Mouse (Mus musculus): ENCODE measurements around the gene Gyg. TPM values are rescaled to one million over a fixed set of nuclear protein-coding genes. Genes with fewer than 3 reads are reported as not detected.
"Not testable (repeated sequence)": the region's sequence is repeated elsewhere in the genome, so short reads cannot be mapped to it uniquely, and the experiment has no call there.

Gyg gene
- total RNA-seq, 2 experiments from 2014 or later, result 37.4 to 40.8 TPM

DNA sequence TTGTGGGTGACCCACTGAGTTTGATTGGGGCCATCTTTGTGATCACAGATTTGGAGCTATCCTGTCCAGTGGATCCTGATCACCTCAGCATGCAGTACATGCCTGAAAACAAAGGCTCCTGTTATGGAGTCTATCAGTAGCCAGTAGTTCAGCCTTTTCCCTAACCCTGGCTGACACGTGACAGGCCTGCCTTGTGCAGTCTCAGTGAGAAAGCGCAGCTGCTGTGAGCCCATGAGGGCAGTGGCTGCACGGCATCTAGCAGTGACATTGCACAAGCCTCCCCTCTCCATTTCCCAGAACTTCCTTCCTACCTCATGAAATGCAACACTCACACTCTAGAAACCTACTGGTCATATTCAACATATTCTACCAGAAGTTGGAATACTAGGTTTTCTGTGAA, 20.6 kb downstream of the Gyg start:
- DNase-seq (ENCODE audit: low spot score in 2 of 2), result no peak
- intact Hi-C loops (cut with DNase I), result no loop called here

DNA sequence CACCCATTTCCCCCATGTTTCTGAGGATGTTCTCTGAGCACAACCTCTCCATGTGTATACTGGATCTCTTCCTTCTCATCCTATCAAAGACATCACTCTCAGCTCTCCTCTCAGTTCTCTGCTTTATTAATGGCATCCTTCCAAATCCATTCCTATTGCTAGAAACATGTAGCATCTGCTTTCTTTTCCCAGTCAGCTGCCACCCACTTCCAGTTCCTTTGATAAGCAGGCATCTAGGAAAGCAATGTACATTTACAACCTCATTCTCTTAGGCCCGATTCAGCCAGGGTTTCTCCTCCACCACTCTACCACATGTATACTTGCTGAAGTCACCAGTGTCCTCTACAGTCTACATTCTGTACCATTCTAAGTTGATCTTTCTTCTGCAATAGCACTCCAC, 21.4 kb downstream of the Gyg start:
- DNase-seq (ENCODE audit: low spot score in 2 of 2), result peak in 1 of 2 experiments; percentile 16

DNA sequence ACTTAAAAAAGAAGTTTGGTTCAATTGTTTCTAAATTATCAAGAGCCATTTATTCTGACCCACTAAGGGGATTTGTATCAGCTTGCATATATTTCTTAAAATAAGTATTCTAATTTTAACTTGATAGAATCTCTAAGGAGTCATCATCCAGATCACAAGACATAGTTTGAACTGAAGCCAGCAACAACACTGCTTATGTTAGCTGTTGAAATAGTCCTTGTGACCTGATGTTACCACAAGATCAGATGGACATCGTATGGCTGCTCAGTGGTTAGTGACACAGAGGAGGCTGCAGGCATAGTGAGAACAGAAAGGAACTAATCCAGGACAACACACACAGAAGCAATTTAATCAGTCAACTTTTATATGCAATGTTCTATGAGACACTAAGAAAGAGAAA, 22.4 kb downstream of the Gyg start:
- intact Hi-C loops (cut with DNase I), result no loop called here
- no peak for DNase-seq (ENCODE audit: low spot score in 2 of 2)

More for the DNA sequence above, 21.4 kb downstream of the Gyg start:
- intact Hi-C loops (cut with DNase I), result no loop called here

DNA sequence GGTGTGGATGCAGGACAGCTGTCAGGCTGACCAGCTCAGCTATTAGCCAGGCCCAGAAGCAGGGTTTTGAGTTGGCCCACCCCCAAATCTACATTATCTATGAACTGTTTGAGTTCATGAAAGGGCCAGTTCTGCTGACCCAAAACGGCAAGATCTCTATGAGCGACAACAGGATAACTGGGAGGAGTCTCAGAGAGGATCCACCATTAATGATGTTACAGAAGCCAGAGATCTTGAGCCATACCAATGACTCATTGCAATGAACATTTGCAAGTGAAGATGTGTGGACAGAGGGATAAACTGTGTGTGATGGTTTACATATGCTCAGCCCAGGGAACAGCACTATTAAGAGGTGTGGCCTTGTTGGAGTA, 23.8 kb downstream of the Gyg start:
- intact Hi-C loops (cut with DNase I), result no loop called here
- no peak for DNase-seq (ENCODE audit: low spot score in 2 of 2)

DNA sequence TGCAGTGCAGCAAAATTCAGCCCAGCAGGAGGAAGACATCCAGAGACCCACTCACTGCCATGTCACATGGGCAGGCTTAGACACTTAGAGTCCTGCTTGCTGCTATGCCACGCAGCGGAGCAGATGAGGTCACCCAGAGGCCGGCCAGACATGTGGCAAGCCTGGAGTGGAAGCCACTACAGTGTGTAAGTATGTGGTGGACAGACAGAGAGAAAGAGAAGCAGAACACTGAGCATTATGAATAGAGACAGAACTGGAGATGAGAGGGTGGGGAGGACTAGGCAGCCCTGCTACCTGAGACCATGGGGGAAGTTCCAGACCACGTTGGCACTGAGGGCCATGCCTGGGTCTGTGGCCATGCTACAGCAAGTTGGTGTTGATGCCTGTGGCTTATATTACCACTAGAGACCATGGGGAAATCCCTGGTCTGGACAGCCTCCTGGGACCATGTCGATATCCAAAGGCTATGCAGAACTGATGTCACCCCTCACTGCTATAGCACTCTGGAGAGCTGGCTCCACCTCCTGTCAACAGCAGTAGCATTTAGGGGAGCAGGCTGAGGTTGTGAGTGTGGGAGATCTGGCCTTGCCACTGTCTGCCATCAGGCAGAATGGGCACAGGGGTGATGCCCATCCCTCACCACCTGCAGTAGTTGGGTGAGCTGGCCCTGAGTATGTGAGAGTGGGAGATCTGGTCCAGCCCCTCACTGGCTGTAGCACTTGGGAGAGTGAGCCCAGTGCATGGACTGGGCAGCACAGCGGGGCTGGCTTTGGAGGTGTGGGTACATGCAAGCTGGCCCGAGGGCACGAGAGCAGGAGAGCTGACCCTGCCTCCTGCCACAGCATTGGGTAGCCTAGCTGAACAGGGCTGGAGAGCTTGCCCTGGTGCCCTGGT, 24.4 kb downstream of the Gyg start:
- no peak for DNase-seq (ENCODE audit: low spot score in 2 of 2)
- intact Hi-C loops (cut with DNase I), result no loop called here

DNA sequence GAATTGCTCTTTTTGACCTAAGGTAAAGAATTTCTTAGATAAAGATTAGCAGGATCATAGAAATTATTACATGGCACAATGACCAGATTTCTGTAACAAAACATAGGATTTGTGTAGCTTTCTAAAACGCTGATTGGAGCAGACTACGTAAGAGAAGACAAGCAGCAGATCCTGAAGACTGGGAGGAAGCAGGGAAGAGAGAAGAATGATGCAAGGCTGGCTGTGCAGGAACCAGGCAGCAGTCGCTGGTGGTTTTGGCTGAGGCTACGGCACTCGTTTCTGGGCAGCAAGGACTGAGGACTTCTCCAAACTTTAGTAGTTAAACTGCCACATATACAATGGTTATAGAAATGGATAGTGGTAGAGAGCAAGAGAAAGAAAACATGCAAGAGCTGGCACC, 25.6 kb downstream of the Gyg start:
- no peak for DNase-seq (ENCODE audit: low spot score in 2 of 2)
- intact Hi-C loops (cut with DNase I), result no loop called here

DNA sequence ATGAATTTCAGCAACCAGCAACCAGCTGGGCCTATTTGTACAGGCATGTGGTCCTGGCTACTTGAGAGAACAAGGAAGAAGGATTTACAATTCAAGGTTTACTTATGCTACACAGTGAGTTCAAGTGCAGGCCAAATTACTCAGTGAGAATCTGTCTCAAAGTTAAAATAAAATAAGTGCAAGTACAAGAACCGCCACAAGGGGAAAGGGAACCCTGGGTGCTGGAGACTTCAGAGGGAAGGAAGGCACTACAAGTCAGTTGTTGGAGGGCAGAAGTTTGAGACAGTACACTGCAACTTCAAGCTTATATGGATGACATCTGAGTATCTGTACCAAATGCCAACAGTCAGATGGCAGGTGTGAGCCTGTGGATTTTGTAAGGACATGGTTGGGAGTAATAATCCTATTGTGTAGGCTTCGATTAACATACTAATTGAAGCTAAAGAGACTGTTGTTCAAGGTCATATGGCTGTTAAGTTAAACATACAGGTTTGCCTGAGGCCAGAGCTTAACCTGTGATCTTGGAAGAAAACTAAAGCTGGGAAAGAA, 28.0 kb downstream of the Gyg start:
- no peak for DNase-seq (ENCODE audit: low spot score in 2 of 2)
- intact Hi-C loops (cut with DNase I), result no loop called here

DNA sequence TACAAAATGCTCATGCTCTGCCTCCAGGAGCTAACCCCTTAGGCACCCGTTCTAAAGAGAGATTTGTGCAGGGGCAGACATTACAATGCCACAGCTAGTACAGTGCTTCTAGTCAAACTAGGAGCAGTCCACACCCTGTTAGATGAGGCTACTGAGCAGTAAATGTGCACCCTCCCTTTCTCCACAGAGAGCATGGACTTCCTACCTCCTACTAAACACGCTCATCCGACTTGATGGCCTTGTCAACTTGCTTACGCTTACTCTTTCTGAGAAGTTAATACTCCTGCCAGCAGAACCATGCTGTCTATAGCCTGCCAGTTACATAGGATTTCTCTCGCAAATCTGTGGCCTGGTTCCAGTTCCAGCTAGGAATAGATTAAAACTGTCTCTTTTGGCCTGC, 29.5 kb downstream of the Gyg start:
- no peak for DNase-seq (ENCODE audit: low spot score in 2 of 2)
- intact Hi-C loops (cut with DNase I), result no loop called here

DNA sequence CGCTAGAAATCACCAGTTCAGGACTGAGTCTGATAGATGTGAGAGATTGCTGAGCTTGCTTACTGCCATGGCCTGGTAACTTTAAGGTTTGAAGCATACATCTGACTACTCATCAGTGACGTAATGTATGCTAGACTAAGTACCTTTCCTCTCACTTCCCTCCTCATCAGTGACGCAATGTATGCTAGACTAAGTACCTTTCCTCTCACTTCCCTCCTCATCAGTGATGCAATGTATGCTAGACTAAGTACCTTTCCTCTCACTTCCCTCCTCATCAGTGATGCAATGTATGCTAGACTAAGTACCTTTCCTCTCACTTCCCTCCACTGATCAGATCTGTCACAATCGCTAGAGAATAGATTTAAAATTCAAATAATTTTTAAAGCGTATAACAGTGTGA, 33.5 kb downstream of the Gyg start:
- intact Hi-C loops (cut with DNase I), result not testable (repeated sequence)

DNA sequence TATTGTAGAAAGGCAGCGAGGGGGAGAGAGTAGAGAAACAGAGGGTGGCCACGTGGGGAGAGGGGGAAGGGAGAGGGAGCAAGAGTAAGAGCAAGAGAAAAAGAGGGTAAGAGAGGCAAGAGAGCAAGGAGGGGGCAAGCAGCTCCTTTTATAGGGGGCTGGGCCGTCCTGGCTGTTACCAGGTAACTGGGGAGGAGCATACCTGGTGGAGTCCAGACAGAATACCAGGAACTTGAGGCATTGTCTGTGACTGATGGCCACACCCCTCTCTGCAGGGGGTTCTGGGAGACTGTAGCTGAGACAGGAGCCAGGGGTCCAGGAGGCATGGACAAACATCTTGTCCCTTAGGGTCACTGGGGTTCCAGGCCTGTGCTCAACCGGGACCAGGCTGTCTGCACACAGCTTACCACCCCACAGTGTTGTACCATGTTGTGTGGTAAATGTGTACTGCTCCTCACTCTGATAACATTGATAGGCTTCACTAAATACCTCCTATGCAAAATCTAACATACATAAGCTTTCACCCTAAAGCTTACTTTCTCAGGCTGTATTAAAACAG, 35.4 kb downstream of the Gyg start:
- intact Hi-C loops (cut with DNase I), result no loop called here
- DNase-seq (ENCODE audit: low spot score in 2 of 2), result no peak

More for the DNA sequence above, 33.5 kb downstream of the Gyg start:
- not testable (repeated sequence) for DNase-seq (ENCODE audit: low spot score in 2 of 2)

DNA sequence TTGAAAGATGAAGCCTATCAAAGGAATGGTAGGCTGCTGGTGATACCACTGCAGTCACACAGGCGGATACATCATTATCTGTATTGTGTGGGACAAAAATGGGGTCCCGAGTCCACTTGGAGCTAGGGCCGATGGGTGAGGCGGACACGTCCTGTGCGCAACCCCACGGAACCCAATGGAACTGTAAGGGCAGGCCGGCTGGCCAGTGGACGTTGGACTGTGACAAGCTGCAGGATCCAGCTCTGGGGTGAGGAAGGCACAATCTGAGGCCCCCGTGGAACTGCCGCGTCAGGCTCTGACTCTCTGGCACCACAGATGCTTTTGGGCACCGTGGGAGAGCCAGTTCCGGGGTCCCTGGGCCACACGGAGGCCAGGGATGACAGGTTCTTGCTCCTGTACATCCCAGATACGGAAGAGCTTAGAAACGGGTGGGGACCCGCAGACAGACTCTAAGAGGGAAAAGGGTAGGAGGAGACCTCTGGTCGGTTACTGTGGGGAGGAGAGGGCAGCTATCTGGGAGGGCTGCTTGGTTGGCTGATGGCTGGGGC, 36.0 kb downstream of the Gyg start:
- DNase-seq (ENCODE audit: low spot score in 2 of 2), result no peak
- intact Hi-C loops (cut with DNase I), result no loop called here

DNA sequence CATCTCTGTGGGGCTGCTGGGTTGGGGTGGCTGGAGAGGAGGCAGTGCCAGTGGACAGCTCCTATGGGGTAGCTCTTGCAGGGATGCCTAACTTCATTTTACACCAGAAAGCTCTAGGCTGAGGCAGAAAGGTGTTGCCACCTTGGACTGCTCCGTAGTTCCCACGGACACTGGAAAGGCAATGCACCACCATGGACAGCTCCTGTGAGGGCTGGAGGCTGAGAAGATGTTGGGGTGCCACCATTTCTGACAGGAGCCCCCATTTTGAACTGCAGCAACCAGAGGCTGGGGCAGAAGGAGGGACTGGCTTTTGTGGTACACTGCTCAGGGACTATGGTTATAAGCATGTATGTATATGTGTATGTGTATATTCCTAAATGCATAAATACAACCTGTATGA, 43.2 kb downstream of the Gyg start:
- intact Hi-C loops (cut with DNase I), result no loop called here
- DNase-seq (ENCODE audit: low spot score in 2 of 2), result no peak

DNA sequence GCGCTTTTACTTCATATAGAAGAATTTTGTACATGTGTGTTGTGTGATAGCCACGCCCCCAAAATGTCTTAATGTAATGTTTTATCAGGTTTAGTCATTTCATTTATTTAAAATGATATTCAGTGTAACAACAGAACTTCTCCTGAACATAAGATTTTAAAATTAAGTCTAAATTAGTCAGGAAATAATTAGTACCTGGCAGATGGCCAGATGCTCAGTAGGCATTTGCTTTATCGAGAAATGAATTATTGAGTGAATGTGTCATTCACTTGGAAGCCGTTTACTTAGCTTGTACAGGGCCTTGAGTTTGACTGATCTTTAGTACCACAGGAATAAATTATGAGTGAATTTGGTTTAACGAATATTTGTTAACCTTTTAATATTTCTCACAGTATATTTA, 46.2 kb downstream of the Gyg start:
- intact Hi-C loops (cut with DNase I), result no loop called here
- DNase-seq (ENCODE audit: low spot score in 2 of 2), result no peak

DNA sequence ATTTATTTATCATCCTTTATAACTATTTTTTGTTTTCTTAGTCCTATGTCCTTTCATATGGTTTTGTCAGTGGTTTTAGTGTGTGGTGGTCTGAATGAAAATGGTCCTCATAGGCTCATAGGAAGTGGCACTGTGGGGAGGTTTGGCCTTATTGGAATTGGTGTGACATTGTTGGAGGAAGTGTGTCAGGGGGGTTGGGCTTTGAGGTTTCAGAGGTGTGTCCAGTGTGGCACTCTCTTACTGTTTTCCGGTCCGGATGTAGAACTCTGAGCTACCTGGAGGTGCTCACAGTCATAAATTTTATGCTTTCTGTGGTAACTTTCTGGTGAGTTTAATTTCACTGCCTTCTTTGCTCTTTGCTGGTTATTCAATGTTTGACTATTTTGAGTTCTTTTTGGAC, 50.3 kb downstream of the Gyg start:
- intact Hi-C loops (cut with DNase I), result no loop called here
- no peak for DNase-seq (ENCODE audit: low spot score in 2 of 2)

DNA sequence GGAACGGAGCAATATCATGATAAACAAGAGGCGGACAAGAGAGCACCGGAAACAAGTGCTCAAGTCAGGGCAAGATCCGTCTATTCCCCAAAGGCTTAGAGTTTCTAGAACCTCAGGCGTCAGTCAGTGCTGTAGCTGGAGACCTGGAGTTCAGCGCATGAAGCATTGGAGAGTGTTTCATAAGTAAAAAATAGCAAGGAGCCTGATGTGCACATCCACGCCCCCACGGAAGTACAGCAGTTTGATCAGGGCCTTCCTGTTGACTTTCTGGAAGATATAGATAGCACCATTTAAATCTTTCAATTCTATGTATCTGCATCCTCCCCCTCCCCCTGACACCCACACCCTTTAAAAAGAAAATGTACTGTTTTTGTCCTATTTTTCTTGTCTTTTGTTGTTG, 50.8 kb downstream of the Gyg start:
- intact Hi-C loops (cut with DNase I), result no loop called here
- DNase-seq (ENCODE audit: low spot score in 2 of 2), result no peak

DNA sequence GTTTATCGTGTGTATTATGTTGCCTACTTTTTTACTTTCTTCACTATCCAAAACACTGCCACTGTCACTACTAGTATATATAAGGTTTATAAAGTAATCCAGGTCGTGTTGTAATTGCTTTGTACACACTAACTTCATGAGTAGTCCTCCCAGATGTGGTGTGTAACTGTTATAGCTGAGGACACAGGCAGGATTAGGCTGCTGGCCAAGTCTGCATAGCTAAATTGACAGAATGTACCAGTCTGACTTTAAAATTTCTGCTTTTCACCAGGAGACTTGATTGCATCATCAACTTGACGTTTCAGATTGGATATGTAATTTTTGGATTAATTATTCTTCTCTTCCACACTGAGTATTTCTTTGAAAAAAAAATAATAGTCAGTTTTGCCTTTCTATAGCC, 51.3 kb downstream of the Gyg start:
- intact Hi-C loops (cut with DNase I), result no loop called here
- DNase-seq (ENCODE audit: low spot score in 2 of 2), result no peak

DNA sequence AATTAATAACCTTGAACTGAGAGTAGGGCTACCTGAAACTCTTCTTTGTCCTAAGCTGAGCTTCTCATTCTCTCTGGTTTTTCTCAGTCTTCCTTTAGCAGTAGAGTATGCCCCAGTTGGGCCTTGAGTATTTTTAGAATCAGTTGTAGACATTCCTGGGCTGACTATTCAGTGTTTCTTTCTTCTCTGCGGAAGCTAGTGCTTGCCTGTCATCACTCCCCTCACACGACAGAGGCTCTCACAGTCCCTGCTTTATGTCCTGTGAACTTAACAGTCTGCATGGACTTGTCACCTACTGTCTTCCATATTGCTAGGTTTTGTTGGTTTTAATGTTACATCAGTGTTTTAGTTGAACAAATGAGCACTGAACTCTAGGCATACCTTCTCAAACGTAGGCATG, 73.0 kb downstream of the Gyg start:
- no peak for DNase-seq (ENCODE audit: low spot score in 2 of 2)
- intact Hi-C loops (cut with DNase I), result no loop called here

DNA sequence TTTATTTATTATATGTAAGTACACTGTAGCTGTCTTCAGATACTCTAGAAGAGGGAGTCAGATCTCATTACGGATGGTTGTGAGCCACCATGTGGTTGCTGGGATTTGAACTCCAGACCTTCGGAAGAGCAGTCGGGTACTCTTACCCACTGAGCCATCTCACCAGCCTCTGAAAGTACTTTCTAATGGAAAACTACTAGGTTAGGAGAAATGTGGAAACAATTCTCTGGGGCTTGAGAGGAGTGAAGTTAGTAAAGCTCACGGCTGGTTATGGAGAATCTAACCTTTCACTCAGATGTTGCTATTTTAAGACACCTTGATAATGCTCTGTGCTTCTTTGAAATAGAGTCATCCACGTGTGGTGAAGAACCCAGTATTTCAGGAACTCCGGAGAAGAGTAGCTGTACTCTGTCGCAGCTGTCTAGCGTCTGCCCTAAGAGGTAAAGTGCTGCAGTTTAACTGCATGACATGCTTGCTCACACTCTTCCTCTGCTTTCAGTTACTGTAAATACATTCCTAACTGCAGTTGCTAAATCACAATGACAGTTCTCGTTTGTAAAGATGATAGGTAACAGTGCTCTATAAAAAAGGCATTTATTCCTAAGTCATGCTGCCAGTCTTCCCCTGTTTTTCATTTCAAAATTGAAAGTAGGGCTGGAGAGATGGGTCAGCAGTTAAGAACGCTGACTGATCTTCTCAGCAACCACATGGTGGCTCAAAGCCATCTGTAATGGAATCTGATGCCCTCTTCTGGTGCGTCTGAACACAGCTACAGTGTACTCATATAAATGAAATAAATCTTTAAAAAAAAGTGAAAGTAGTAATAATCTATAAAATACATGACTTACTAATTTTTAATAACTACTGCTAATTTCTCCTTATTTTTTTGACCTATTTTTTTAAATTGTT, 78.7 kb downstream of the Gyg start:
- intact Hi-C loops (cut with DNase I), result loop anchor here (5.0 kb wide), 1 partner anchor 174 kb away; no protein-coding TSS in a partner anchor

More for the DNA sequence above, 78.7 kb downstream of the Gyg start:
- DNase-seq (ENCODE audit: low spot score in 2 of 2), result peak in 1 of 2 experiments; percentile 10

All from left cerebral cortex, postnatal 14 days (tissue).